Mouse (Mus musculus): ENCODE measurements around the gene Pdik1l.

- TF ChIP-seq CTCF (IDR thresholded peaks at IDR 0.05; ENCODE audit: borderline replicate concordance, control insufficient read depth, extremely low read depth, insufficient read depth, low read length, poor library complexity) (peak; percentile 68; the same call in 1 of the 2 replicates), POLR2A (IDR thresholded peaks at IDR 0.05; ENCODE audit: control insufficient read depth, extremely low read depth, insufficient read depth, low read length, poor library complexity) (no peak)
These were observed 24.5 kb downstream of the Pdik1l start for GRCm38 (mm10) chr4:134263191-134263590.
